Mouse (Mus musculus) frontal cortex, postnatal 36 days (tissue): ENCODE measurements at regions not wholly inside any gene's neighbourhood (a gene's known extent, or its start where the extent isn't known, plus 50 kb on each side); places are given as distances from the start of the nearest gene placed in this dataset.

Source experiments
- DNase-seq, 2 experiments: peaks; one replicate each; pipeline ENCODE4 v3.0.0; 2022; ENCODE audit warnings: low spot score in 2 of 2

DNA sequence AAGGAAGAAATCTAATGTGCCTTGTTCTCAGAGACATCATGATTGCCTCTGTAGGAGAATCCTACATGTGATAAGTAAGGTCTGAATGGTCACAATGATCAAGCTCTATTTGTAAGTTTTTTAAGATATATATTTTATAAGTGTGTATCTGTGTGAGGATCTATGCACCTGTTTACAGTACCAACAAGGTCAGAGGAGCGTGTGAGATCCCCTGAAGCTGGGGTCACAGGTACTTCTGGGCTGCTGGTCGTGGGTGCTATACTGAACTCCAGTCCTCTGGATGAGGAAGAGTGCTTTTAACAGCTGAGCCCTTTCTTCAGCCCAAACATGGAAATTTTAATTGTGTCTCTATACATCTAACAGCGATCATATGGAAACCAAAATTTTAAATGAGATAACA lies 181.1 kb upstream of the Topaz1 start:
- no peak for DNase-seq

- peak; percentile 71 to 74 for DNase-seq
Measured at GRCm38 (mm10) chr9:122568691-122569441, 178.3 kb upstream of the Topaz1 start.

DNA sequence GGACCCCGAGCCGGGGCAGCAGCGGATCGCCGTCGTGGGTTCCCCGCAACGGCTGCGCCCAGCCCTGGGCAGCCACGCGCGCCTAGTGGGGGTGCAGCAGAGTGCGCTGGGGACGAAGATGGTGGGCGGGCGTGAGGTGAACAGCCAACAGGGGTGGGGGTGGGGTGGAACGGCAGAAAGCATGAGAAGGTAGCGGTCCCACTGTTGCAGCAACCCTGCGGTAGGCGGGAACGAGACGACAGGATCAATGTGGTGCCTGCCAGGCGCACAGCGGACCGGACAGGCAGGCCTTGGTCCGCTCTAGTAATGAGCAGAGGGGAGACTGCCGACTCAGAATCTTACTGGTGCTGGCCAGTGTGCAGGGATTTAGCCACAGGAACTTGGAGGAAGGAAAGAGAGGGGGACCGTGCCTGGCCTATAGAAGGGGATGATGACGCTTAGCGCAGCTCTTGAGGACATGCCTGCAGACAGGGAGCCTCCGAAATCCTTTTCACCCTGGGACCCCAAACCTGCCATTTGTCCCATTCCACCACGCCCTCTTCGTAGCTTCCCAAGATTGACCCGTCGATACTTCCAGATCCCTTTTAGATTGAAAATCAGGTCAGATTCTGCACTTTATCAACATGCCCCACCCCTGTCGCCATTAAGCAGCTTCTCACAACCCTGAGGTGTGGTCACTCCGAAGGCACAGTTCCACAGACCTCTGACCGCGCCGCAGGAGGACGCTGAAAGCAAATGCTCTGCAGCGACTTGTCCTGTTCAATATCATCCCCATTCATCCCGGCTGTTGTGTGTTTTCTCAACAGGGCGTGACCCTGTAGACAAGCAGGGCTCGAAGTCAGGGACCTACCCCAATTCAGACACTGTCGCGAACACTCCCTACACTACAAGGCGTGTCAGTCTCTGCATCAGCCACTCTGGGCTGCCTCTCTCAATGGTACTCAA lies 177.4 kb upstream of the Topaz1 start:
- no peak for DNase-seq

- DNase-seq, result no peak
Measured at GRCm38 (mm10) chr9:122571001-122571400, 176.1 kb upstream of the Topaz1 start.

DNA sequence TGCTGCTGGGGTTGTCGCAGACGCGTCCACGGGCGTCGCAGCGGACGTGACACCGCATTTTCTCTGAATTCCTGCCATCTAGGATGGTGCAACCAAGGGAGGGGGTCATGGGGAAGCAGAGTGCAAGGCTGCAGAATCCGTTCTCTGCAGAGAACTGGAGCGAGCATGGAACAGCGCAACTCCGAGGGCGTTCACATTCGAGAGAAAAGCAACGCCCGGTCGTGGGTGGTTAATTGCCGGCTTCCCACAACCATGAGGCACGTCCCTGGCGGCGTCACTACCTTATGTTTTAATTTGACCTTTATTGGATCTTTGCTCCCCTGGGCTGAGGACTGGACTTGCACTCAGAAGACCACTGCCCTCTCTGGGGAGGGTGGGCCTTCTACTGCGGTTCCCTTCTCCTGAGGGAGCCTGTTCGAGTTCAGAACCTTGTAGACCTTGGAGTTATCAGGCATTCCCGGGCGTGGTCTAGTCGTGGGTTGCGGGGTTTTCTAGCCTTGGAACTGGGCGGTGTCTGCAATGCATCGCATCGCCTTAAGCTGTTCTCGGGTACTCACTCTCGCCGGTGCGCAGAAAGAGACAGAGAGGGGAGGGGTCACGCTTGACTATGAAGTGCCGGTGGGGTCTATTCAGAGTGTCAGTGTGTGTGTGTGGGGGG lies 175.6 kb upstream of the Topaz1 start:
- peak in 1 of 2 experiments; percentile 45 for DNase-seq

DNA sequence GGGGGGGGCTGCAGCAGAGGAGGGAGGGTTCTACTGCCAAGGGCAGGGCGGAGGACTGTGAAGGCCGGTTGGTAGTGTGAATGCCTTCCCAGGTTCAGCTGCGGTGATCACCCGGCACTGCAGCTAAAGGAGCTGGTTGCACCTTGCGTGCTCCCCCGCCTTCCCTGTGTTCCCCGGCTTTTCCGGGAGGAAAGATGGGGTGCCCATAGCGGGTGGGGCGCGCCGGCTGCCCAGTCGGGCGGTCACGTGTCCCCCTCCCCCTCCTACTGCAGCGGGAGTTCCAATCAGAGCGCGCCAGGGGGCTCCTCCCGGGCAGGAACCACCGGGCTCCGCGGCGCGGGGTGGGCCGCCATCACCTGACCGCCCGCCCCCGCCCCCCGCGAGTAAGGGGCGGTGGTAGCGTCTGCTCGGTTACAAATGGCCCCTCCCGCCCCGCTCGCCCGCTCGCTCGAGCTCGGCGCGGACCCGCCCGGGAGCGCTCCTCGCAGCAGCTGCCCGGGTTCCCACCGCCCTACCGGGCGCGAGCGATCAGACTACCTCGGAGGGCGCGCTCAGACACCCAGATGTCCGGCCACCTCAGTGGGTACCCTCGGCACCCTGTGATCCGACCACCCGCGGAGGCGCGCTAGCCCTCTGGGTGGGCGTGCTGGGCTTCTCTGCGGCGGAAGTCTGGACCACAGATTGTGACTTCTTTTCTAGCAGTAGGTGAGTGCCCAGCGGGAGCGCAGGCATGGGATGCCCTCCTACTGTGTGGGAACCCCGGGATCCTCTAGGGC lies 174.9 kb upstream of the Topaz1 start:
- peak; percentile 94 to 96 for DNase-seq

DNA sequence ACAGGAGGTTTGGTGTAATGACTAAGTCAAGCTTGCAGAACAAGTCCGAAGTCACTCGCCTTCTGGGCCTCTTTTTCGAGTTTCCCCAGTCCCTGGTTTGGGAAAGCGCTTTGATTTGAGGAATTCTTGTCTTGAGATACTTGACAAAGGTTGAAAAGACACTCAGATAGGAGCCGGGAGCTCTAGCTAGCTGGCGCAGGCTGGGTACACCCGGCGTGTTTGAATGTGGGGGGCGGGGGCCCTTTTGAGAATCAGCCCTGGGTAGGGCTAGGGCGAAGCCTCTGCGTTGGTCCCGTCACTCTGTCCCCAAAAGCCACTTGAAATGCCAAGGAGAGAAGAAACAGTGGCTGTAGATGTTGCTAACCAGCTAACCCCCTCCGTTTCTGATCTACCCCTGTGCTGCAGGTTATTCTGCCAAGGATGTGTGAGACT lies 174.3 kb upstream of the Topaz1 start:
- DNase-seq, result peak in 1 of 2 experiments; percentile 54

DNA sequence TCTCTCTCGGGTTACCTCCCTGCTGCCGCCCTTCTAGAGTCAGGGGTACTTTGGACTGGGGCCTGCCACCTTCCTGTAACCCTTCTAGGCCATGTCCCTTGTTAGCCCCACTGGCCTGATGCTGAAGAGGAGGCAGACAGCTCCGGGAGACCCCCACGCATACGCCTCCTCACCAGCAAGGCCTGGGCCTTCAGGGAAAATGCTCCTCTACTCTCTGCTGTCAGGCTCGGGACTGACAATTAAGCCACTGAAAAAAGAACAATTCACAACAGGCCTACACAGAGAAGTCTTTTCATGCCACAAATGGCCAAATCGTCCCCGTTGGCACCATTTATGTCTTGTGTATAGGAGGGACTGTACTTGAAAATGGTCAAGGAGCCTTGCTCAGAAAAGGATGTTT lies 161.9 kb upstream of the Topaz1 start:
- DNase-seq, result no peak

- no peak for DNase-seq
Measured at GRCm38 (mm10) chr9:122586421-122586820, 160.7 kb upstream of the Topaz1 start.

DNA sequence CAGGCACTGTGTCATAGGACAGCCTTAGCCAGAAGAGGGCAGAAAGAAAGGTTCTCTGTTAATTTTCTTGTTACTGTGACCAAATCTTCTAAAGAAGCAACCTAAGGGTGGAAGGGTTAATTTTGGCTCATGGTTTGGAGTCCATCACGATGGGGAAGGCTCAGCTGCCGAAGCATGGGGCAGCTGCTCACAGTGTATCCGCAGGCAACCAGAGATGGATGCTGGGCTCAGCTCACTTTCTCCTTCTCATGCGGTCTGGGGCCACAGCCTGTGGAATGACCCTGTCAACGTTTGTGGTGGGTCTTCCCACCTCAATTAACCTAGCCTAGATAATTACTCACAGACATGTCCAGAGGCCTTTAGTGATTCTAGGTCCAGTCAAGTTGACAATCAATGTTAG lies 160.2 kb upstream of the Topaz1 start:
- no peak for DNase-seq

DNA sequence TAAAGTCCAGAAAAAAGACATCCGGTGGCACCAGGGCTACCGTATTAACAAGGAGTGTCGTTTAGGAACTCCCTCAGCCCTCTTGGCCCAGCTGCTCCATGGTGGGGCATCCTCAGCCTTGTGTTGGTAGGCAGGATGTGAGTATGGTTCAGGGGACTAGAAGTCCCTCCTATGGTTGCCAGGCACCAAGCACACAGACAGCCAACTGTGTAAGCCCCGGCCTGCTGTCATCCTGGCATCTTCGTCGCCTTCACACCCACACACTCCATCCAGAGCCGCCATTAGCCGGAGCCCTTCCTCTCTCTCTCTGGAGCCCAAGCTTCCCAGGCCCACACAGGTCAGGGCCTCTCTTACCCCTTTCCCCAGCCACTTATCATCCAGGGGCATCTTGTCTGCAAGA lies 158.9 kb upstream of the Topaz1 start:
- DNase-seq, result no peak

DNA sequence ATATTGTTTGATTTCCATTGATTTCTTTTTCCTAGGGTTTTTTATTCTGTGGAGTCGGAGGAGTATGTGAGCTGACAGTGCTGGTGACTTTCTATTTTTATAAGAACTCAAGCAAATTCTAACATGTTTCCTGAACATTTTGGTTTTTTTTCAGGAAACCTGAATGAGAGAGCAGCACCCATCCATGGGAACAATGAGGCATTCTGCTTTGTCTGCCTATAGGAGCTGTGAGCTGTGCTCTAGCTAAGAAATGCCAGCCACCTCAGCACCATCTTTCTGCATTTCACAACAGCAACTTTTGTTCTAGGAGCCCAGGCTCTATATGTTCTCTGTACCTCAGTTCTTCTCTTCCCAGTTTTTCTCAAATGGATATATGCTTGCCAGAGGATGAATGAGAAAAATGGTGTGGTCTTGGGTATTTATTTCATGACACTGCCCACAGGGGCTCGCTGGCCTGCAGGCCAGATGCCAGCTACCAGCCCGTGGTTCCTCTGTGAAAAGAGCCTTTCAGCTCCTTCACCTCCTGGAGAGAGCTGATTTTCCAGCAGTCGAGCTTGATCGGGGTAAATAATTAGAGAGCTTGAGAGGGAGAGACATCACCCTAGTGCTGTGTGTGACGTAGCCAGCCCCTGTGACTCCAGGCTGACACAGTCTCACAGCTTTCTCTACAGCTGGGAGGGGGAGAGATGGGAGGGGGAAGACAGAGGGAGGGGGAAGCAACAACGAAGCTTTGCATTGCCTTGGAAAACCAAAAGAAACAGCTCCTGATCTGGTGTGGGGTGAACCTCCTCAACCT lies 154.1 kb upstream of the Topaz1 start:
- DNase-seq, result no peak

- DNase-seq, result no peak
Measured at GRCm38 (mm10) chr9:122595120-122595943, 151.8 kb upstream of the Topaz1 start.

DNA sequence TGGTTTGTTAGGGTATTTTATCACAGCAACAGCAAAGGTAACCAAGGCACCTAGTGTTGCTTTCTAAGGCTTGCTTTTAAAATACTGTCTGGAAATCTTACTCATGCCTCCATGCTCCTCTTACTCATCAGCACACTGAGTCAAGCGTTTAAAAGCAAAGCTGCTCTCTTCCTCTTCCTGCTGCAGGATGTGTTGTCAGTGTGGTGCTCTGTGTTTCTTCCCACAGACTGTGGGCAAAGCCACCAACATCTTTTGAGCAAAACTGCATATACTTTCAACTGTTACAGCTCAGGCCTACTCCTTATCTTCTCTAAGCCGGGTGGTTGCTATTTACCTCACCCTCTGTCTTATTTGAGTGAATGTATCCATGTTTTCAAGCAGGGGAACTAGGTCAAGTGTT lies 144.0 kb upstream of the Topaz1 start:
- DNase-seq, result no peak

- DNase-seq, result peak; percentile 65 to 83
Measured at GRCm38 (mm10) chr9:122609616-122610015, 137.5 kb upstream of the Topaz1 start.

DNA sequence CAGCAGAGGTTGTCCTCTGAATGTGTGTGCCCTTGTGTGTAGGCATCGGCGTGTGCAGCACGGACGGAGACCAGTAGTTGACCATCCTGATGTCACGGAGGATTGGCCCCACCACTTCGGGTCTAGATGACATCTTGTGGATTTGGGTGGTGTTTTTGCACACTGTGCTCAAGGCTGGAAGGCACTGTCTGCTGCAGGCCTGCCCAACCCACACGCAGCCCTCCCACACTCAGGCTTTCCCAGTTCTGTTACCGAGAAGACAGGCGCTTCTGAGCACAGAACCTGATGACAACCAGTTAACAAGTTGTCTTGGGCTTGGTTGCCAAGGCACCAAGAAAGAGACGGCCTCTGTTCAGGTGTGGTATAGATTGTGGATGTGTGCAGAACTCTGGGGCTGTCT lies 136.2 kb upstream of the Topaz1 start:
- peak; percentile 78 to 87 for DNase-seq

GRCm38 (mm10) chr9:122614579-122615252 lies 132.4 kb upstream of the Topaz1 start:
- DNase-seq, result no peak

DNA sequence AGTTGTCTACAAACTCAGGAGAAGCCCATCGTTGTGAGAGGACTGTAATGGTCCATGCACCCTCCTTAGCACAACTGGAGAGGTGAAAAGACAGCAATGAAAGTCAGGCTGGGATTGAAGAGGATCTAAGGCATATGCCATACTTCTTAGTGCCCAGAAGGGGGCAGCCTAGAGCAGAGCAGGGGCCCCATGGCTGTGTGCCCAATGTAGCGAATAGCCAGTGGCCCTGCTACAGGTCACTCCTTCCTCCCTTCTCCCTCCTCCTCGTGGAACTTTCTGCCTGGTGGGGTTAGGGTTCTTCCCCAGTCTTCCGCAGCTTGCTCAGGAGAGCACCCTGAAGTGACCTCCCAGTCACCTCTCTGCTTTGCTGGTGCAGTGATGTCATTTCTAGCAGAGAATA lies 131.8 kb upstream of the Topaz1 start:
- DNase-seq, result no peak

DNA sequence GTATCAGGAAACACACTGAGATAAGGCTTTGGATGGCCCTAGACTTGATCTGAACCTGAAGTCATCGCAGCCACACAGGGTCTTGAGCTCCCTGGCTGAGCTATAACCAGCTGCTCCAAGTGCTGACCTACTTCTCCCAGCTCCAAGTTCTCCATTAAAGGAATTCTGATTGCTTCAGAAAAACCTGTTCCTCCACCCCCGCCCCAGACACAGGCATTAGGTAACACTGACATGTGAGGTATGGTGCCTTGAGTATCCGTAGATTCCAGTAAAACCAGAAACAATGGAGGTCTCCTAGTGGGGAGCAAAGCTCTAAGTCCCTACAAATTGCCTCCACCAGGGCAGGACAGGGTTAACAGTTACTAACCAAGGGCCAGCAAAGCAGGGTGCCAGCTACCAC lies 129.4 kb upstream of the Topaz1 start:
- no peak for DNase-seq
